8 mouse cellular contexts compared by ENCODE assay signal in genomic region chr1:98072045-98072444, GRCm38 (mm10). TPM values are rescaled to one million over a fixed set of nuclear protein-coding genes. Genes with fewer than 3 reads are reported as not detected.
DNase-seq lines count a peak whose midpoint lies in the region; ATAC-seq and TF ChIP-seq lines count a peak whose summit lies in the region.

No protein-coding gene starts in this region.

- no peak for ATAC-seq in hindbrain, postnatal 0 days
- ATAC-seq in hindbrain, embryonic 12.5 days (ENCODE audit: low FRiP score): no peak; the same call in 1 of the 2 replicates
- no peak; the same call in 1 of the 2 replicates for ATAC-seq in hindbrain, embryonic 14.5 days (ENCODE audit: low FRiP score)

- TF ChIP-seq POLR2A in bone marrow macrophage, adult 2 months (IDR thresholded peaks at IDR 0.05; ENCODE audit: borderline replicate concordance, low read depth, low read length): no peak
- TF ChIP-seq POLR2A in testis, adult 2 months (IDR thresholded peaks at IDR 0.05; ENCODE audit: control insufficient read depth, low read depth, low read length): no peak

- DNase-seq in hindbrain, postnatal 0 days (ENCODE audit: low spot score): no peak
- peak; percentile 59 for DNase-seq in ES-E14 (ENCODE audit: low read depth, low spot score)
- peak; percentile 36 to 63 for DNase-seq in kidney, postnatal 36 days
- DNase-seq in spleen, adult 18-20 months: no peak
- DNase-seq in hindbrain, embryonic 14.5 days (ENCODE audit: low spot score): no peak

- 63% methylated on average over 6 of the region's 6 CpGs for WGBS in hindbrain, postnatal 0 days
- 58% methylated on average over 6 of the region's 6 CpGs for WGBS in hindbrain, embryonic 12.5 days
- WGBS in hindbrain, embryonic 14.5 days: 61% methylated on average over 6 of the region's 6 CpGs

- H3K27me3 ChIP-seq in hindbrain, postnatal 0 days (ENCODE audit: insufficient read depth, low read length): no peaks in the 10 kb centered on the region
- no peaks in the 10 kb centered on the region for H3K27me3 ChIP-seq in hindbrain, embryonic 12.5 days
- no peaks in the 10 kb centered on the region for H3K27me3 ChIP-seq in testis, adult 2 months (ENCODE audit: control insufficient read depth, insufficient read depth, low read length)
- no peaks in the 10 kb centered on the region for H3K27me3 ChIP-seq in hindbrain, embryonic 14.5 days (ENCODE audit: control insufficient read depth, insufficient read depth, low read length)

- no peak overlapping the region for H3K27ac ChIP-seq in hindbrain, postnatal 0 days
- H3K27ac ChIP-seq in hindbrain, embryonic 12.5 days: no peak overlapping the region
- H3K27ac ChIP-seq in ES-E14 (ENCODE audit: insufficient read depth, low read depth, low read length, poor library complexity, severe bottlenecking): no peak overlapping the region
- no peak overlapping the region for H3K27ac ChIP-seq in bone marrow macrophage, adult 2 months (ENCODE audit: insufficient read depth, low read depth, low read length)
- H3K27ac ChIP-seq in testis, adult 2 months (ENCODE audit: control insufficient read depth, insufficient read depth, low read depth, low read length): no peak overlapping the region
- H3K27ac ChIP-seq in hindbrain, embryonic 14.5 days: no peak overlapping the region

- H3K4me1 ChIP-seq in hindbrain, postnatal 0 days (ENCODE audit: insufficient read depth, low read length): no peaks in the 10 kb centered on the region; the same call in 1 of the 2 replicates
- peaks cover 7% of the 10 kb centered on the region; the same call in 1 of the 2 replicates for H3K4me1 ChIP-seq in hindbrain, embryonic 12.5 days
- peaks cover 3 to 5% of the 10 kb centered on the region in 2 experiments for H3K4me1 ChIP-seq in ES-E14 (ENCODE audit: control insufficient read depth in 2 of 2, insufficient read depth in 2 of 2, low read length in 2 of 2, poor library complexity in 1 of 2)
- H3K4me1 ChIP-seq in bone marrow macrophage, adult 2 months (ENCODE audit: control insufficient read depth, insufficient read depth, low read length): no peaks in the 10 kb centered on the region
- no peaks in the 10 kb centered on the region for H3K4me1 ChIP-seq in testis, adult 2 months (ENCODE audit: control insufficient read depth, insufficient read depth, low read length)
- H3K4me1 ChIP-seq in hindbrain, embryonic 14.5 days (replicated peaks; ENCODE audit: control insufficient read depth, insufficient read depth, low read length): peaks cover 10% of the 10 kb centered on the region; the same call in 1 of the 2 replicates

- peak; percentile 34 for TF ChIP-seq CTCF in hindbrain, postnatal 0 days (IDR thresholded peaks at IDR 0.05; ENCODE audit: low read depth)
- 0 out of 2 replicates have a peak, but pooled peaks have one; percentile 30 for TF ChIP-seq CTCF in bone marrow macrophage, adult 2 months (IDR thresholded peaks at IDR 0.05; ENCODE audit: low read depth, low read length)
- TF ChIP-seq CTCF in testis, adult 2 months (IDR thresholded peaks at IDR 0.05; ENCODE audit: control insufficient read depth, insufficient read depth, insufficient replicate concordance, low read depth, low read length): peak; percentile 22; the same call in 1 of the 2 replicates

- in situ Hi-C loops in ES-E14 (cut with MboI; ENCODE audit: low sequenced_read_pairs in 2 of 2, unreplicated experiment in 2 of 2): no loop called here

- H3K4me3 ChIP-seq in hindbrain, postnatal 0 days (ENCODE audit: low read length): no peak overlapping the region
- H3K4me3 ChIP-seq in hindbrain, embryonic 12.5 days: no peak overlapping the region
- H3K4me3 ChIP-seq in ES-E14 (ENCODE audit: insufficient read depth in 1 of 2, low read depth in 1 of 2, low read length in 2 of 2, poor library complexity in 1 of 2, severe bottlenecking in 1 of 2): no peak overlapping the region
- no peak overlapping the region for H3K4me3 ChIP-seq in bone marrow macrophage, adult 2 months (ENCODE audit: insufficient read depth, low read length)
- H3K4me3 ChIP-seq in testis, adult 2 months (ENCODE audit: control insufficient read depth, low read depth, low read length): no peak overlapping the region
- H3K4me3 ChIP-seq in hindbrain, embryonic 14.5 days (replicated peaks; ENCODE audit: low read length): no peak overlapping the region

- H3K4me2 ChIP-seq in hindbrain, postnatal 0 days (ENCODE audit: low read depth, low read length): no peak overlapping the region
- no peak overlapping the region for H3K4me2 ChIP-seq in hindbrain, embryonic 12.5 days (replicated peaks)
- no peak overlapping the region for H3K4me2 ChIP-seq in hindbrain, embryonic 14.5 days (replicated peaks)

- no peak overlapping the region for H3K9ac ChIP-seq in hindbrain, postnatal 0 days (replicated peaks; ENCODE audit: low read length)
- H3K9ac ChIP-seq in hindbrain, embryonic 12.5 days: no peak overlapping the region
- H3K9ac ChIP-seq in ES-E14 (ENCODE audit: insufficient read depth, low read depth, low read length, poor library complexity, severe bottlenecking): no peak overlapping the region
- H3K9ac ChIP-seq in hindbrain, embryonic 14.5 days: no peak overlapping the region

- H3K36me3 ChIP-seq in hindbrain, postnatal 0 days (ENCODE audit: insufficient read depth, low read length): no peaks in the 10 kb centered on the region
- H3K36me3 ChIP-seq in hindbrain, embryonic 12.5 days: no peaks in the 10 kb centered on the region
- H3K36me3 ChIP-seq in ES-E14 (ENCODE audit: control insufficient read depth, insufficient read depth, low read length, poor library complexity, severe bottlenecking): no peaks in the 10 kb centered on the region
- H3K36me3 ChIP-seq in testis, adult 2 months (ENCODE audit: control insufficient read depth, insufficient read depth, low read length): no peaks in the 10 kb centered on the region
- H3K36me3 ChIP-seq in hindbrain, embryonic 14.5 days (replicated peaks; ENCODE audit: control insufficient read depth, insufficient read depth): no peaks in the 10 kb centered on the region

- H3K9me3 ChIP-seq in hindbrain, postnatal 0 days (ENCODE audit: low read length): no peaks in the 10 kb centered on the region
- H3K9me3 ChIP-seq in hindbrain, embryonic 12.5 days (replicated peaks): no peaks in the 10 kb centered on the region
- H3K9me3 ChIP-seq in ES-E14 (ENCODE audit: control insufficient read depth, insufficient read depth, low read depth, low read length): no peaks in the 10 kb centered on the region
- H3K9me3 ChIP-seq in hindbrain, embryonic 14.5 days (ENCODE audit: control insufficient read depth, low read length): 0 out of 2 replicates have a peak, but pooled peaks cover 3% of the 10 kb centered on the region

TF ChIP-seq in ES-E14, 5 proteins besides CTCF, POLR2A, EP300 and RAD21:
- TF ChIP-seq HCFC1 (IDR thresholded peaks at IDR 0.05; ENCODE audit: borderline replicate concordance, insufficient read depth, low read length) (no peak), ZC3H11A (IDR thresholded peaks at IDR 0.05; ENCODE audit: borderline replicate concordance, low read depth, low read length) (0 out of 2 replicates have a peak, but pooled peaks have one; percentile 17)

RNA-seq across cellular contexts. Expression of gene Pam, which starts 23.4 kb away (rescaled TPM):
- total RNA-seq in hindbrain, postnatal 0 days (2014; rRNA removed): 76.8 and 77.3 TPM in 2 replicates
- 40.8 and 44.7 TPM in 2 replicates for polyA plus RNA-seq in hindbrain, postnatal 0 days (2015; fragmentation: Nextera tagmentation; extraction: Ambion mirVana)
- 28.7 and 33.2 TPM in 2 replicates for polyA plus RNA-seq in hindbrain, embryonic 12.5 days (2016; fragmentation: Nextera tagmentation; extraction: Ambion mirVana)
- total RNA-seq in ES-E14 (2012; rRNA removed): 11.6 and 16.0 TPM in 2 replicates
- polyA plus RNA-seq in bone marrow macrophage, adult 2 months (2012; ENCODE audit: insufficient read depth, insufficient read length, missing spikeins): 33.0 and 37.0 TPM in 2 replicates
- polyA plus RNA-seq in testis, adult 2 months (2012; rRNA removed): 6.0 and 6.1 TPM in 2 replicates
- polyA plus RNA-seq in hindbrain, embryonic 14.5 days (2014; fragmentation: Nextera tagmentation; extraction: Ambion mirVana): 30.8 and 34.4 TPM in 2 replicates

Comparison
In these comparisons a context has a peak if more than half of its experiments do, and no peak if none do; other contexts are left out.
1. DNase-seq: peak in ES-E14 (single experiment) and kidney, postnatal 36 days (2 of 2); none in hindbrain, postnatal 0 days (single experiment), spleen, adult 18-20 months (0 of 2) and hindbrain, embryonic 14.5 days (single experiment).
2. Peak in every context shown above with its lines, with median percentiles within 50 percentile points of each other: CTCF ChIP-seq.